Mouse (Mus musculus): ENCODE measurements around the gene 1700025G04Rik. TPM values are rescaled to one million over a fixed set of nuclear protein-coding genes. Genes with fewer than 3 reads are reported as not detected.

1700025G04Rik gene
- polyA plus RNA-seq, 1 experiment from 2014 or later = 29.3 TPM

DNA sequence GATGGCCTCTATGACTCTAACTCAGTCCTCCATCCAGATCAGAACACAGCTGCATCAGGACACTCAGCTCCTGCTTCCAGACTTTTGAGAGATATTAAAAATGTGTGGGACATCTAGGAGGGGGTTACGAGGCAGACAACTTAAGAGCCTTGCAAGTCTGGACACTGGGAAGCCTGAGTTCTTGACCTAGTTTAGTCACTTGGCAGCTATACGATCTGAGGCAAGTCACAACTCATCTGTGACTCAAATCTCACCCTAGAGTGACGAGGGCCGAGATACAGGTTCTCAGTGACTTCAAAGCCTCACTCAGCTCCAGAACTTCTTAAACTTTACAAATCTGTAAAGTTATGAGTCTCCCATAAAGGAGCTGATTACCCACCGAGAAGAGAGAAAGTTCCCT is 36.8 kb downstream of the 1700025G04Rik start:
- Histone ChIP-seq H3K27ac (replicated peaks; ENCODE audit: low read depth, low read length) (no peak overlapping the region), H3K4me2 (ENCODE audit: low read depth, low read length) (no peak overlapping the region), H3K36me3 (replicated peaks; ENCODE audit: control insufficient read depth, insufficient read depth, low read depth, low read length) (no peaks in the 10 kb centered on the region), H3K9me3 (replicated peaks; ENCODE audit: control insufficient read depth, low read length) (no peaks in the 10 kb centered on the region), H3K9ac (replicated peaks; ENCODE audit: low read length) (no peak overlapping the region), H3K27me3 (ENCODE audit: control insufficient read depth, insufficient read depth, low read length) (no peaks in the 10 kb centered on the region), H3K4me3 (ENCODE audit: low read depth, low read length) (no peak overlapping the region), H3K4me1 (ENCODE audit: control insufficient read depth, insufficient read depth, low read length) (no peaks in the 10 kb centered on the region)
- DNase-seq (ENCODE audit: low spot score) (no peak), ATAC-seq (replicated peaks; ENCODE audit: insufficient number of reproducible peaks, low FRiP score, low TSS enrichment, low read depth) (no peak)
- WGBS = 84% methylated on average over 5 of the region's 5 CpGs

DNA sequence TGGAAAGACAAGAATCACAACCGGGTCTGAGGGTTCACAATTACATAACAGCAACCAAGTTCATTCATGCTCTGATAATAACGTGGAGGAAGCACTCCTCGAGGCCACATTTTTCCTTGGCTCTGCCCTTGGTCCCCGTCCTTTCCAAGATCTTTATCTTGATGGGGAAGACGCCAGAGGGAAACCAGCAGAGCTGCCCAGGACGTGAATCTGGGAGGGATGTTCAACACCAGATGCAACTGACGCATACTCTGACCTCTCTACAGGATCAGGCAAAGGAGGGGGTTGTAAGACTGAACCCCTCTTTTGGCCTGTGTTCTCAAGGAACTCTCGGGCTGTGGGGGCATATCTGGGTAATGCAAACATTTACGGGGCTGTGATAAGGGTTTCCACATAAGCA is 38.1 kb downstream of the 1700025G04Rik start:
- Histone ChIP-seq H3K4me2 (ENCODE audit: low read depth, low read length) (no peak overlapping the region), H3K36me3 (replicated peaks; ENCODE audit: control insufficient read depth, insufficient read depth, low read depth, low read length) (no peaks in the 10 kb centered on the region), H3K9ac (replicated peaks; ENCODE audit: low read length) (no peak overlapping the region), H3K27ac (replicated peaks; ENCODE audit: low read depth, low read length) (no peak overlapping the region), H3K4me3 (ENCODE audit: low read depth, low read length) (no peak overlapping the region), H3K4me1 (ENCODE audit: control insufficient read depth, insufficient read depth, low read length) (no peaks in the 10 kb centered on the region), H3K9me3 (replicated peaks; ENCODE audit: control insufficient read depth, low read length) (no peaks in the 10 kb centered on the region), H3K27me3 (ENCODE audit: control insufficient read depth, insufficient read depth, low read length) (no peaks in the 10 kb centered on the region)
- no peak for ATAC-seq (replicated peaks; ENCODE audit: insufficient number of reproducible peaks, low FRiP score, low TSS enrichment, low read depth)
- no peak for DNase-seq (ENCODE audit: low spot score)
- WGBS = 73% methylated on average over 9 of the region's 9 CpGs

- H3K9me3 ChIP-seq (replicated peaks; ENCODE audit: control insufficient read depth, low read length) = no peaks in the 10 kb centered on the region
- no peak for DNase-seq (ENCODE audit: low spot score)
- H3K27ac ChIP-seq (replicated peaks; ENCODE audit: low read depth, low read length) = no peak overlapping the region
- H3K4me3 ChIP-seq (ENCODE audit: low read depth, low read length) = no peak overlapping the region
- H3K4me1 ChIP-seq (ENCODE audit: control insufficient read depth, insufficient read depth, low read length) = no peaks in the 10 kb centered on the region
- no peak overlapping the region for H3K9ac ChIP-seq (replicated peaks; ENCODE audit: low read length)
- H3K27me3 ChIP-seq (ENCODE audit: control insufficient read depth, insufficient read depth, low read length) = no peaks in the 10 kb centered on the region
- no peak overlapping the region for H3K4me2 ChIP-seq (ENCODE audit: low read depth, low read length)
- no peak for ATAC-seq (replicated peaks; ENCODE audit: insufficient number of reproducible peaks, low FRiP score, low TSS enrichment, low read depth)
- 70% methylated on average over 7 of the region's 7 CpGs for WGBS
- H3K36me3 ChIP-seq (replicated peaks; ENCODE audit: control insufficient read depth, insufficient read depth, low read depth, low read length) = no peaks in the 10 kb centered on the region
Measured at GRCm38 (mm10) chr1:152050037-152050436, 39.9 kb downstream of the 1700025G04Rik start.

- no peak for ATAC-seq (replicated peaks; ENCODE audit: insufficient number of reproducible peaks, low FRiP score, low TSS enrichment, low read depth)
- H3K36me3 ChIP-seq (replicated peaks; ENCODE audit: control insufficient read depth, insufficient read depth, low read depth, low read length) = no peaks in the 10 kb centered on the region
- DNase-seq (ENCODE audit: low spot score) = no peak
- no peaks in the 10 kb centered on the region for H3K27me3 ChIP-seq (ENCODE audit: control insufficient read depth, insufficient read depth, low read length)
- no peak overlapping the region for H3K4me3 ChIP-seq (ENCODE audit: low read depth, low read length)
- WGBS = 87% methylated on average over 4 of the region's 4 CpGs
- no peaks in the 10 kb centered on the region for H3K9me3 ChIP-seq (replicated peaks; ENCODE audit: control insufficient read depth, low read length)
- H3K27ac ChIP-seq (replicated peaks; ENCODE audit: low read depth, low read length) = no peak overlapping the region
- H3K4me1 ChIP-seq (ENCODE audit: control insufficient read depth, insufficient read depth, low read length) = no peaks in the 10 kb centered on the region
- no peak overlapping the region for H3K4me2 ChIP-seq (ENCODE audit: low read depth, low read length)
- H3K9ac ChIP-seq (replicated peaks; ENCODE audit: low read length) = no peak overlapping the region
Measured at GRCm38 (mm10) chr1:152048291-152048690, 41.6 kb downstream of the 1700025G04Rik start.

DNA sequence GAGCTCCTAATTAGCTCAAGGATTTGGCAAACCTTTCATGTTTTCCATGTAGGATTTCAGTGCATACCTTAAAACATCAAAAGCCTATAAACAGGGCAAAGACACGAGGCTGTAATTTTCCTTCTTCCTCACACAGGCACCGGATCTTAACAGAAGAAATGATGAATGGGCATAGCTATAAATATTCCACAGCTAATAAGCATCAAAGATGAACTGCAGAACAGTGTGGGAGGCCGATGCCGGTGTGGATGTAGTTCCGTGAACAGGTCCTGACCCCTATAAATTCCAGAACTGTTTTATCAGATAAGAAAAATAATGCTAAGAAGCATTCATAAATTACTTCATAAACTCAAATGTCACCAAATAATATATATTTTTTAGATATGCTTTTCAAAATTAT is 42.5 kb downstream of the 1700025G04Rik start:
- H3K9ac ChIP-seq (replicated peaks; ENCODE audit: low read length) = no peak overlapping the region

DNA sequence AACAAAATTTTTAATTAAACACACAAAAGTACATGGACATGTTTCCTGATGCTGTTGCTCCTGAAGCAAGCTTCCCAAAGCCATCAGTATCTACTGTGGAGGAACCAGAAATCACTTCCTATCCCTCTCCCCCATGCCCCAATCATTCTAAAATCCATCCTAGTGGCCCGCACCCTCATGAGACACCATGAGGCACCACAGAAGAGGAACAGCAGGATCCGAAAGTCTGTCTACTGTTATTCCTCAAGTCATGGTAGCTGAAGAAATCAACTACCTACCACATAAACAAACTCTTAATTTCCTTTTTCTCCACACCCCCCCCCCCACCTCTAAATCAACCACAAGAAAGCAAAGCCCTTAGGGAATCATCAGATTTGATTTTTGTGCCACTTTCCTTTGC is 46.5 kb downstream of the 1700025G04Rik start:
- H3K36me3 ChIP-seq (replicated peaks; ENCODE audit: control insufficient read depth, insufficient read depth, low read depth, low read length) = no peaks in the 10 kb centered on the region
- ATAC-seq (replicated peaks; ENCODE audit: insufficient number of reproducible peaks, low FRiP score, low TSS enrichment, low read depth) = no peak
- H3K4me2 ChIP-seq (ENCODE audit: low read depth, low read length) = no peak overlapping the region
- H3K9me3 ChIP-seq (replicated peaks; ENCODE audit: control insufficient read depth, low read length) = no peaks in the 10 kb centered on the region
- no peak overlapping the region for H3K27ac ChIP-seq (replicated peaks; ENCODE audit: low read depth, low read length)
- H3K9ac ChIP-seq (replicated peaks; ENCODE audit: low read length) = no peak overlapping the region
- 86% methylated on average over 2 of the region's 2 CpGs for WGBS
- H3K27me3 ChIP-seq (ENCODE audit: control insufficient read depth, insufficient read depth, low read length) = no peaks in the 10 kb centered on the region
- H3K4me1 ChIP-seq (ENCODE audit: control insufficient read depth, insufficient read depth, low read length) = no peaks in the 10 kb centered on the region
- no peak overlapping the region for H3K4me3 ChIP-seq (ENCODE audit: low read depth, low read length)
- DNase-seq (ENCODE audit: low spot score) = no peak

More for the DNA sequence above, 42.5 kb downstream of the 1700025G04Rik start:
- ATAC-seq (replicated peaks; ENCODE audit: insufficient number of reproducible peaks, low FRiP score, low TSS enrichment, low read depth) (no peak), DNase-seq (ENCODE audit: low spot score) (no peak)
- WGBS = 63% methylated on average over 5 of the region's 5 CpGs
- Histone ChIP-seq H3K36me3 (replicated peaks; ENCODE audit: control insufficient read depth, insufficient read depth, low read depth, low read length) (no peaks in the 10 kb centered on the region), H3K4me2 (ENCODE audit: low read depth, low read length) (no peak overlapping the region), H3K27ac (replicated peaks; ENCODE audit: low read depth, low read length) (no peak overlapping the region), H3K4me3 (ENCODE audit: low read depth, low read length) (no peak overlapping the region), H3K27me3 (ENCODE audit: control insufficient read depth, insufficient read depth, low read length) (no peaks in the 10 kb centered on the region), H3K4me1 (ENCODE audit: control insufficient read depth, insufficient read depth, low read length) (no peaks in the 10 kb centered on the region), H3K9me3 (replicated peaks; ENCODE audit: control insufficient read depth, low read length) (no peaks in the 10 kb centered on the region)

DNA sequence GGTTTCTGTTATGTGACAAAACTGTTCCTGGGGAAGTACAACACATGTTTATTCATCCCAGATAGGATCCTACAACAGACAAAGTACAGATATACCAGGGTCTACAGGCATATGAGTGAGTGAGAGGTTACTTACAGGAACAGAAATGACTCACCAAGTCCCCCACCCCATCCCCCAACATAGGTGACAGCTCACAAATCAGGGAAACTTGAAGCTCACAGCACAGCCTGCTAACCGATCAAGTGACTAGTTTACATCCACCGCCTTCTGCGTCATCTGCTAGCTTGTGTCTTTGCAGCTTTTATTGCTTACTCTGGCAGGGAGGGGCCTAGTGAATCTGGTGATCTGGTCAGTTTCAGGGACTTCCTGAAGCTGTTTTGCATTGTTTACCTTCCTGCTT is 47.5 kb downstream of the 1700025G04Rik start:
- Histone ChIP-seq H3K4me3 (ENCODE audit: low read depth, low read length) (no peak overlapping the region), H3K9me3 (replicated peaks; ENCODE audit: control insufficient read depth, low read length) (no peaks in the 10 kb centered on the region), H3K4me1 (ENCODE audit: control insufficient read depth, insufficient read depth, low read length) (no peaks in the 10 kb centered on the region; the same call in 1 of the 2 replicates), H3K9ac (replicated peaks; ENCODE audit: low read length) (no peak overlapping the region), H3K4me2 (ENCODE audit: low read depth, low read length) (no peak overlapping the region), H3K36me3 (replicated peaks; ENCODE audit: control insufficient read depth, insufficient read depth, low read depth, low read length) (no peaks in the 10 kb centered on the region), H3K27ac (replicated peaks; ENCODE audit: low read depth, low read length) (no peak overlapping the region), H3K27me3 (ENCODE audit: control insufficient read depth, insufficient read depth, low read length) (no peaks in the 10 kb centered on the region)
- 82% methylated on average over 3 of the region's 3 CpGs for WGBS
- DNase-seq (ENCODE audit: low spot score) (no peak), ATAC-seq (replicated peaks; ENCODE audit: insufficient number of reproducible peaks, low FRiP score, low TSS enrichment, low read depth) (no peak)

GRCm38 (mm10) chr1:152041005-152041404 is 48.9 kb downstream of the 1700025G04Rik start:
- Histone ChIP-seq H3K27me3 (ENCODE audit: control insufficient read depth, insufficient read depth, low read length) (no peaks in the 10 kb centered on the region), H3K4me1 (ENCODE audit: control insufficient read depth, insufficient read depth, low read length) (no peaks in the 10 kb centered on the region; the same call in 1 of the 2 replicates), H3K27ac (replicated peaks; ENCODE audit: low read depth, low read length) (no peak overlapping the region), H3K4me2 (ENCODE audit: low read depth, low read length) (no peak overlapping the region), H3K9ac (replicated peaks; ENCODE audit: low read length) (no peak overlapping the region), H3K4me3 (ENCODE audit: low read depth, low read length) (no peak overlapping the region), H3K9me3 (replicated peaks; ENCODE audit: control insufficient read depth, low read length) (no peaks in the 10 kb centered on the region), H3K36me3 (replicated peaks; ENCODE audit: control insufficient read depth, insufficient read depth, low read depth, low read length) (no peaks in the 10 kb centered on the region)
- DNase-seq (ENCODE audit: low spot score) (no peak), ATAC-seq (replicated peaks; ENCODE audit: insufficient number of reproducible peaks, low FRiP score, low TSS enrichment, low read depth) (no peak)
- 87% methylated on average over 4 of the region's 4 CpGs for WGBS

All from embryonic facial prominence, embryonic 11.5 days (tissue).